Mouse (Mus musculus) erythroblast, embryonic 14.5 days (primary cell): Measurements from ENCODE around the gene Dcaf1. TPM values are rescaled to one million over a fixed set of nuclear protein-coding genes. Genes with fewer than 3 reads are reported as not detected.

Experiments
- H3K27me3 ChIP-seq: 2 replicates; pipeline ENCODE4 v1.6.1; 2012; ENCODE audit warnings: inconsistent platforms; ENCODE audit not compliant: control insufficient read depth
- H3K36me3 ChIP-seq: 2 replicates; pipeline ENCODE4 v1.6.1; 2012; ENCODE audit warnings: mild to moderate bottlenecking, inconsistent platforms; ENCODE audit not compliant: control insufficient read depth
- H3K4me1 ChIP-seq: 2 replicates; pipeline ENCODE4 v1.6.1; 2012; ENCODE audit warnings: inconsistent platforms; ENCODE audit not compliant: control insufficient read depth
- H3K4me3 ChIP-seq: replicated peaks from 2 replicates; pipeline ENCODE3; 2012; ENCODE audit warnings: moderate library complexity, mild to moderate bottlenecking, inconsistent platforms
- H3K9me3 ChIP-seq: 2 replicates; pipeline ENCODE4 v1.6.1; 2012; ENCODE audit warnings: low read length, inconsistent platforms, mixed read lengths; ENCODE audit not compliant: control insufficient read depth
- GATA1 ChIP-seq: IDR thresholded peaks from 2 replicates; pipeline ENCODE4 v1.6.1; 2012; ENCODE audit warnings: low read length, inconsistent platforms, mixed read lengths
- TAL1 ChIP-seq: IDR thresholded peaks from 3 replicates; pipeline ENCODE4 v1.6.1; 2012; ENCODE audit warnings: low read length, inconsistent platforms, mixed read lengths
- polyA plus RNA-seq: library from polyadenylated mRNA; stranded (reverse); fragments of >175 nt; gene quantifications from 2 replicates; pipeline ENCODE4 v1.2.3, GENCODE M21; 2012

Dcaf1 gene
- 0.39 and 1.3 TPM in 2 replicates for polyA plus RNA-seq

DNA sequence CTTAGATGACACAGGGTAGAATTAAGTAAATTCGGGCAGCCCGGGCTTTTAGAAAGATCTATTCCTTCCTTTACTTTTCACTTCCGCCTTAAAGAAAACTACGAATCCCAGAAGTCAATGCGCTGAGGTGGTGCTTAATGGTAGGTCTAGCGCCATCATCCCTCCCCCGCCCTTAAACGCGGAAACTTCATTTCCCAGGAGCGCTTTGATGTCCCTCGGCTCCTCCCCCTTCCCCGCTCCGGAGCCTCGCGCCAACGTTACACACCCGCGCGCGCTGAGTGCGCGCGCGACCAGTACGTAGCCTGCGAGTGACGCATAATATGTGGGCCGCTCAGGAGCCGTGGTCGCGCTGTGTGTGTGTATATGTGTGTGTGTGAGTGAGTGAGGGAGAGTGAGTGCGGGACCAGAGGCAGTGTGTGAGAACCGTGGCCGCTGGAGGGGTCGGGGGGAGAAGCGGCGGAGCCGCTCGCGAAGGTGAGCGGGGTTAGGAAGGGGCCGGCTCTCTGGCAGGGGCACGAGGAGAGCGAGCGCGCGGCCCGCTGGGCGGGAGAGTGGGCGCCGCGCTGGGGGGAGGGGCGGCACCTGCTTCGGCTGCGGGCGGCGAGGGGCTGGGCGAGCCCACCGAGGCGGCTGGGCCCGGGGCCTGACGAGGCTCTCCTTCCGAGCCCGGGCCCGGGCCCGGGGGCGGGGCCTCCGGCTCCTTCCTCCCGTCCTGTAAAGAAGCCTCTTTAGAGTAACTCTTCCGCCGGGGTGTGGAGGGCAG, at the start of gene Dcaf1:
Gene Dcaf1 (plus strand): TSS at position 257 of the 763 bp plus-strand sequence.
- peaks cover 3% of the 10 kb centered on the region for H3K9me3 ChIP-seq

DNA sequence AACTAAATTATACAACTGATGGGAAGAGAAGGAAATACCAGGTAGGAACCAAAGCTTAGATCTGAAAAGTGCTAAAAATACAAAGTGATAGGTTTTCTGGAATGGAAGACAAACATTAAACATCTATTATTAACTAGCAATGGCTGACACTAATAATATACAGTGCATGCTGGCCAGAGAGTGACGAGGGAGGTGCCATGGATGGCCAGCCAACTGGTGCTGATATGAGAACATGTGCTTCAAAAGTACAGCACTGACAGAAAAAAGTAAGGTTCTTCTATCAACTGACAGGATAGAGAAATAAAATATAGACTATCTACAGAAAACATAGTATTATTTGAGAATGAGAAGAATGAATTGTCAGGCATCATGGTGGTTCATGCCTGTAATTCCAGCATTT, 45.6 kb upstream of the Dcaf1 start:
- Histone ChIP-seq H3K27me3 (no peaks in the 10 kb centered on the region), H3K4me1 (peaks cover 43% of the 10 kb centered on the region), H3K36me3 (no peaks in the 10 kb centered on the region; the same call in 1 of the 2 replicates), H3K4me3 (no peak overlapping the region), H3K9me3 (no peaks in the 10 kb centered on the region)
- TF ChIP-seq GATA1: no peak
- no peak for TF ChIP-seq TAL1

More for the DNA sequence above, at the start of gene Dcaf1:
- Histone ChIP-seq H3K4me1 (peaks cover 26% of the 10 kb centered on the region), H3K4me3 (peak within 1 kb of the TSS; percentile 95), H3K36me3 (peaks cover 3% of the 10 kb centered on the region), H3K27me3 (no peaks in the 10 kb centered on the region)
- TF ChIP-seq GATA1: no peak
- no peak for TF ChIP-seq TAL1

GRCm38 (mm10) chr9:106777423-106777822, 44.3 kb upstream of the Dcaf1 start:
- Histone ChIP-seq H3K36me3 (no peaks in the 10 kb centered on the region; the same call in 1 of the 2 replicates), H3K9me3 (no peaks in the 10 kb centered on the region), H3K4me1 (peaks cover 33% of the 10 kb centered on the region), H3K27me3 (no peaks in the 10 kb centered on the region), H3K4me3 (no peak overlapping the region)
- TF ChIP-seq GATA1 (no peak), TAL1 (no peak)

GRCm38 (mm10) chr9:106778319-106778718, 43.4 kb upstream of the Dcaf1 start:
- Histone ChIP-seq H3K4me1 (peaks cover 28% of the 10 kb centered on the region), H3K36me3 (no peaks in the 10 kb centered on the region; the same call in 1 of the 2 replicates), H3K4me3 (no peak overlapping the region), H3K27me3 (no peaks in the 10 kb centered on the region), H3K9me3 (no peaks in the 10 kb centered on the region)
- TF ChIP-seq TAL1 (no peak), GATA1 (no peak)

DNA sequence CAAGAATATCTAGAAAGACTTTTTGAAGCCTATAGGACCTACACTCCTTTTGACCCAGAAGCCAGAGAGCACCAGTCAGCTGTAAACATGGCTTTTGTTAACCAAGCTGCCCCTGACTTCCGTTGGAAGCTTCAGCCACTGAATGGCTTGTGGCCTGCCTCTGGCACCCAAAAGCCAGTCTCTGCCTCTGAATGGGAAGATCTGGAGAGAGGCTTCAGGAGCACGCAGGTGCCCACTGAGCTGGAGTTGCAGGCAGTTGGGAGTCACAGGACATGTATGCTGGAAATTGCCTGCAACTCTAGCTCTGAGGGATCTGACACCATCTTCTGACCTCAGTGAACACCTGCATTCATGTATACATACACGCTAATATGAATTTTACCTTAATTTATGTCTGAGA, 41.6 kb upstream of the Dcaf1 start:
- Histone ChIP-seq H3K9me3 (no peaks in the 10 kb centered on the region), H3K4me1 (peaks cover 18% of the 10 kb centered on the region), H3K36me3 (no peaks in the 10 kb centered on the region; the same call in 1 of the 2 replicates), H3K27me3 (no peaks in the 10 kb centered on the region), H3K4me3 (no peak overlapping the region)
- TF ChIP-seq GATA1 (no peak), TAL1 (no peak)

GRCm38 (mm10) chr9:106783554-106783953, 38.1 kb upstream of the Dcaf1 start:
- H3K4me3 ChIP-seq: no peak overlapping the region
- no peaks in the 10 kb centered on the region for H3K9me3 ChIP-seq
- no peaks in the 10 kb centered on the region; the same call in 1 of the 2 replicates for H3K36me3 ChIP-seq
- H3K27me3 ChIP-seq: no peaks in the 10 kb centered on the region
- H3K4me1 ChIP-seq: peaks cover 17% of the 10 kb centered on the region
- TF ChIP-seq TAL1 (no peak), GATA1 (no peak)

- no peak for TF ChIP-seq TAL1
- no peak for TF ChIP-seq GATA1
- no peaks in the 10 kb centered on the region for H3K9me3 ChIP-seq
- H3K4me3 ChIP-seq: no peak overlapping the region
- H3K4me1 ChIP-seq: peaks cover 22% of the 10 kb centered on the region
- H3K36me3 ChIP-seq: no peaks in the 10 kb centered on the region
- no peaks in the 10 kb centered on the region for H3K27me3 ChIP-seq
These were observed 36.5 kb upstream of the Dcaf1 start for GRCm38 (mm10) chr9:106785206-106785605.

DNA sequence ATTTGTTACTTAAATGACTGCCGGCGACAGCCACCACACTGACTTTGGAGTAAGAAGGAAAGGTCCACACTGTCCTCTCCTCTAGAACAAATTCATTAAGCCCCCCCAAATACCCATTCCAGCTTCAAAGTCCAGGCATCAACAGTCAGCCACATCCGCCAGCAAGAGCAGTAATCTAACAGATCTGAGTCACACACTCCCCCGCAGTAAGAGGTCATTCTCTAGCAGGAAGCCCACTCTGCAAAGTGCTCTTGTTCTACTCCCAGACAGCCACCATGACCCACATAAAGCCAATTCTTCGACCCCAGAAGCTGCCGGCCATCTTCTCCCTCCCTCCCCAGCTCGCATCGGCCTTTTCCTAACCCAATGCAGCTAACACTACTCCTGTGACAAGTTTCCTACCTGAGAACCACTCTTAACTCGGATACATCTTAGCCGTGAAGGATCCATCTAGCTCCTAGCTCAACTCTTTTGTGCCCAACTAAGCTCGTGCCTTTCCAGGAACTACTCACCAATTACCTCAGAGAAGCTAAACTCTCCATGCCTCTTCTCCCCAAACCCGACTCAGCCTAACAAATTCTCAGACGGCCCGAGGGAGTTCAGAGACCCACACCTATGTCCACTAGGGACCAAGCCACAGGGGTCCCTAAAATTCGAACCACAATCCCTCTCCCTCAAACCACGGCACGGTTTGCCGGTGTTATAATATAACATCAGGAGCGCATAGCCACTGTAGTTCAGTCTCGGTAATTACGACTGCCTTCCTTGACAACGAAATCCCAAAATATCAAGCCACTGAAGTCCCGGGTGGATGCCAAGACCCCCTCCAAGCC, 33.5 kb upstream of the Dcaf1 start:
- H3K9me3 ChIP-seq: no peaks in the 10 kb centered on the region
- H3K4me1 ChIP-seq: peaks cover 22% of the 10 kb centered on the region
- H3K36me3 ChIP-seq: no peaks in the 10 kb centered on the region
- no peak for TF ChIP-seq TAL1
- TF ChIP-seq GATA1: no peak
- peaks cover 18% of the 10 kb centered on the region for H3K27me3 ChIP-seq
- peak overlapping the region; percentile 96 for H3K4me3 ChIP-seq

GRCm38 (mm10) chr9:106788812-106789321, 32.8 kb upstream of the Dcaf1 start, which contains the start of gene Rad54l2:
Rad54l2 (minus strand) TSS chr9:106789194.
- Histone ChIP-seq H3K27me3 (peaks cover 23% of the 10 kb centered on the region), H3K36me3 (no peaks in the 10 kb centered on the region), H3K9me3 (no peaks in the 10 kb centered on the region), H3K4me1 (peaks cover 22% of the 10 kb centered on the region), H3K4me3 (peak within 1 kb of the TSS; percentile 96)
- no peak for TF ChIP-seq TAL1
- TF ChIP-seq GATA1: no peak
